Mouse (Mus musculus) lung, embryonic 15.5 days (tissue): ENCODE data around the gene Nop14. TPM values are rescaled to one million over a fixed set of nuclear protein-coding genes. Genes with fewer than 3 reads are reported as not detected.

ENCODE experiments used
- ATAC-seq: fragments of 200-750 bp; cut with Nextera tagmentation; 2 replicates; pipeline ENCODE4 v1.8.0; 2017; ENCODE audit warnings: moderate number of reproducible peaks, borderline replicate concordance; ENCODE audit not compliant: low FRiP score, low TSS enrichment; ENCODE audit errors: extremely low read depth
- H3K27ac ChIP-seq: fragments of 300-500 bp; sonication (generic); 2 replicates; pipeline ENCODE4 v1.5.1; 2015; ENCODE audit warnings: moderate library complexity, mild to moderate bottlenecking, inconsistent platforms
- H3K27me3 ChIP-seq: fragments of 300-500 bp; sonication (generic); 2 replicates; pipeline ENCODE4 v1.6.1; 2015; ENCODE audit warnings: inconsistent platforms
- H3K36me3 ChIP-seq: fragments of 300-500 bp; sonication (generic); 2 replicates; pipeline ENCODE4 v1.6.1; 2015; ENCODE audit warnings: inconsistent platforms
- H3K4me1 ChIP-seq: fragments of 300-500 bp; sonication (generic); 2 replicates; pipeline ENCODE4 v1.6.1; 2015; ENCODE audit warnings: inconsistent platforms
- H3K4me2 ChIP-seq: fragments of 300-500 bp; sonication (generic); 2 replicates; pipeline ENCODE4 v1.6.1; 2015; ENCODE audit warnings: inconsistent platforms, mild to moderate bottlenecking, moderate library complexity
- H3K4me3 ChIP-seq: fragments of 300-500 bp; sonication (generic); 2 replicates; pipeline ENCODE4 v1.5.1; 2015; ENCODE audit warnings: mild to moderate bottlenecking, inconsistent platforms
- H3K9ac ChIP-seq: fragments of 300-500 bp; sonication (generic); 2 replicates; pipeline ENCODE4 v1.6.1; 2015; ENCODE audit warnings: inconsistent platforms
- H3K9me3 ChIP-seq: fragments of 300-500 bp; sonication (generic); 2 replicates; pipeline ENCODE4 v1.6.1; 2016; ENCODE audit warnings: inconsistent platforms
- WGBS: fragments of 180-500 bp; shearing (Covaris S2); methylation state at CpG from one replicate; pipeline ENCODE4 v1.1.7; 2015; 5-methylcytosine and 5-hydroxymethylcytosine counted together
- polyA plus RNA-seq: library from polyadenylated mRNA; unstranded; fragments of >200 nt; fragmentation: Nextera tagmentation; extraction: Ambion mirVana; gene quantifications from 2 replicates; pipeline ENCODE4 v1.2.1, GENCODE M21; 2015

The Nop14 gene
- polyA plus RNA-seq, 1 experiment from 2014 or later = 21.3 TPM

DNA sequence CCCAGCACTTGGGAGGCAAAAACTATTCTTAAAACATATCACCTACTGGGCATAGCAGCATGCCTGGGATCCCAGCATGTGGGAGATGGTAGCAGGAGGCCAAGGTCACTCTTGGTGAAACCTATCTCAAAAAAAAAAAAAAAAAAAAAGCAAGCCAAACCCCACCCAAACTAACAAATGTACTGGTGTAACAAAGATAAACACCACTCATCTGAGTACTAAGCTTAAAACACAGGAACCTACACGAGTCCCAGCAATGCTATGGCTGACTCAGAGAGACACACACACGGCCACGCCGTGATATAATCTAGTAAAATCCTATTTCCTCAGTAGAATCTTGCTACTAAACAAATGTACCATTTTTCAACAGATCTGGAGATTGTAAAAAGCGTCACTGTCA lies 7.0 kb downstream of the Nop14 start:
- H3K9ac ChIP-seq = no peak overlapping the region
- no peaks in the 10 kb centered on the region for H3K27me3 ChIP-seq
- WGBS = 91% methylated on average over 5 of the region's 5 CpGs
- peaks cover 80% of the 10 kb centered on the region for H3K36me3 ChIP-seq
- H3K4me1 ChIP-seq = no peaks in the 10 kb centered on the region
- H3K9me3 ChIP-seq = no peaks in the 10 kb centered on the region
- H3K27ac ChIP-seq = no peak overlapping the region
- no peak overlapping the region for H3K4me3 ChIP-seq
- ATAC-seq = no peak
- no peak overlapping the region for H3K4me2 ChIP-seq

DNA sequence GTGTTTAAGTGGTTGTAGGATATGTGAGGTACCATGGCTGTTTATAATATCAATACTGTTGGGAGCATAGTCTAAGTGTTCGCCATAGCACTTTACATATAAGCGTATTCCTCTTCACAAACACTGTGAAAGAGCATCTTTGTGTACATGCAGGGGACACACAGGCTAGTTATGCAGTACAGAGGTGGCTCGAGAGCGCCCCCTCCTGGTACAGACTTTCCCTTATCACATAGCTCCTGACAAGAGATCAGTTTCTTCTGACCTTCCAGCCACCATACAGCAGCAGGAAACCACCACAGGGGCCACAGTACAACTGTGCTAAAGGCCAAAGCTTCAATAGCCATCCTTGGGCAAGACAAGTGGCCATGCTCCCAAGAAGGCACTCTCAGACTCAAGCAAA lies 12.4 kb downstream of the Nop14 start:
- Histone ChIP-seq H3K9me3 (no peaks in the 10 kb centered on the region), H3K36me3 (peaks cover 91% of the 10 kb centered on the region), H3K27ac (no peak overlapping the region), H3K4me2 (no peak overlapping the region), H3K27me3 (no peaks in the 10 kb centered on the region), H3K9ac (no peak overlapping the region), H3K4me3 (no peak overlapping the region), H3K4me1 (no peaks in the 10 kb centered on the region)
- WGBS = 42% methylated on average over 4 of the region's 4 CpGs
- ATAC-seq = no peak

DNA sequence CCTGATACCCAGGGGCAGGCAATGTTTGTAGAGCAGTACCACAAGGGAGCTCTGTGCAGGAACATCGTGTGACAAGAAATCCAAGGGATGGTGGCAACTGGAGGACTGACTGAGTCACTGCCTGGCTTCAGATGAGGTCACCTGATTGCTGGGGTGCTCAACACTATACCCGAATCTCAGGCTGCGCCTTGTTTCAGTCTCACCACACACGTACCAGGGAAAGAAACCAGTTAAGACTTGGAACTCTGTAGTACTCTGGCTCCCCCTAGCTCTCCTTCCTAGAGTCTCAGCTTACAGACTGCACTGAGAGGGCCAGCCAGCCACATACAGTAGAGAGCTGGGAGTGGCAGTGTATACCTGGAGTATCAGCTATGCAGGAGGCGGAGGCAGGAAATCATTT lies 17.0 kb downstream of the Nop14 start:
- 57% methylated on average over 5 of the region's 5 CpGs for WGBS
- no peak overlapping the region for H3K9ac ChIP-seq
- no peak overlapping the region for H3K4me3 ChIP-seq
- ATAC-seq = peak; percentile 61
- no peaks in the 10 kb centered on the region for H3K27me3 ChIP-seq
- no peaks in the 10 kb centered on the region for H3K9me3 ChIP-seq
- H3K4me1 ChIP-seq = 0 out of 2 replicates have a peak, but pooled peaks cover under 1% of the 10 kb centered on the region
- peaks cover 80% of the 10 kb centered on the region for H3K36me3 ChIP-seq
- H3K27ac ChIP-seq = no peak overlapping the region
- H3K4me2 ChIP-seq = no peak overlapping the region

DNA sequence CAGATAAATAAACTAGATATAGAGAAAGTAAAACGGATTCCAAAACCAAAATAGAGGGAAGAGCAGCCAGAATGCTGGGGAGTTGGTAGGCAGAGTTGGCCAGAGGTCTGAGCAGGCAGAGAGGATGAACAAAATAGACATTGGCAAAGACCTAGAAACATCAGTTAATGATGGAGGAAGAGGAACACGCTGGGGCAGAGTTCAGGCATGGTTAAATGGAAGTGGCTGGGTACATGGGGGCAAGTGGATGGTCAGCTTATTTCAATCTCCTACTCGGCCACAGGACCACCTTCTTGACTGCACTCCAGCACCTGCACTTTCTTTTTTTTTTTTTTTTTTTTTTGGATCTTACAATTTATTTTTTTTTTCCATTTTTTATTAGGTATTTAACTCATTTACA lies 18.0 kb downstream of the Nop14 start:
- WGBS = 75% methylated on average over 3 of the region's 3 CpGs
- H3K27ac ChIP-seq = no peak overlapping the region
- no peak overlapping the region for H3K4me2 ChIP-seq
- no peak overlapping the region for H3K4me3 ChIP-seq
- H3K9me3 ChIP-seq = no peaks in the 10 kb centered on the region
- no peak for ATAC-seq
- H3K27me3 ChIP-seq = no peaks in the 10 kb centered on the region
- no peak overlapping the region for H3K9ac ChIP-seq
- H3K4me1 ChIP-seq = peaks cover 10% of the 10 kb centered on the region
- H3K36me3 ChIP-seq = peaks cover 71% of the 10 kb centered on the region

DNA sequence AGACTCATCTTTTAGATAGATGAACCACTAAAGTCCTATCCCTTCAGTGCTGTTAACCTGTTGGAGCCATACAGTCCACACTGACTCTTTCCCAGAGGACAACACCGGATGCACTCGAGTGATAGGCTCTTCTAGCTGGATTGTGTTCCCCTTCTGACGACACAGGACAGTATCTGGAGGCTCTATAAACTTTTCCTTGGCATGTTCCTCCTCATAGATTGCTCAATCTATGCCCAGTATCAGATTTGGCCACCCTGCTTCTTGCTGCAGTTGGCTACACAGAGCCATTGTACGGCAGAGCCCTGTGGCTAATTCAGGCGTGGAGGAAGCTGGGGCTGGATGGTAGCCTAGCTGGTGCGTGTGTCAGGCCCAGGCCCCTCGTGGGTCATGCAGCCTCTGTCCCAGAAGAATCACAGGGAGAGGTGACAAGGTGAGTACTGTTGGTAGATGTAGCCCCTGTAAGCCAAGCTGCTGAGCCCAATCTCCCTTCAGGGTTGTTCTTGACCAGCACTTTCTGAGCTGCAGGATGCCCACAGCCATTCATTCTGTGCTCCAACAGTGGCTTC lies 22.3 kb downstream of the Nop14 start:
- ATAC-seq = no peak
- Histone ChIP-seq H3K27ac (peak overlapping the region; percentile 92; the same call in 1 of the 2 replicates), H3K4me1 (peaks cover 34% of the 10 kb centered on the region), H3K9ac (0 out of 2 replicates have a peak overlapping the region, but pooled peaks have one; percentile 64), H3K4me2 (peak overlapping the region; percentile 91), H3K36me3 (peaks cover 62% of the 10 kb centered on the region), H3K4me3 (peak overlapping the region; percentile 65; the same call in 1 of the 2 replicates), H3K27me3 (no peaks in the 10 kb centered on the region), H3K9me3 (no peaks in the 10 kb centered on the region)
- WGBS = 71% methylated on average over 7 of the region's 7 CpGs

DNA sequence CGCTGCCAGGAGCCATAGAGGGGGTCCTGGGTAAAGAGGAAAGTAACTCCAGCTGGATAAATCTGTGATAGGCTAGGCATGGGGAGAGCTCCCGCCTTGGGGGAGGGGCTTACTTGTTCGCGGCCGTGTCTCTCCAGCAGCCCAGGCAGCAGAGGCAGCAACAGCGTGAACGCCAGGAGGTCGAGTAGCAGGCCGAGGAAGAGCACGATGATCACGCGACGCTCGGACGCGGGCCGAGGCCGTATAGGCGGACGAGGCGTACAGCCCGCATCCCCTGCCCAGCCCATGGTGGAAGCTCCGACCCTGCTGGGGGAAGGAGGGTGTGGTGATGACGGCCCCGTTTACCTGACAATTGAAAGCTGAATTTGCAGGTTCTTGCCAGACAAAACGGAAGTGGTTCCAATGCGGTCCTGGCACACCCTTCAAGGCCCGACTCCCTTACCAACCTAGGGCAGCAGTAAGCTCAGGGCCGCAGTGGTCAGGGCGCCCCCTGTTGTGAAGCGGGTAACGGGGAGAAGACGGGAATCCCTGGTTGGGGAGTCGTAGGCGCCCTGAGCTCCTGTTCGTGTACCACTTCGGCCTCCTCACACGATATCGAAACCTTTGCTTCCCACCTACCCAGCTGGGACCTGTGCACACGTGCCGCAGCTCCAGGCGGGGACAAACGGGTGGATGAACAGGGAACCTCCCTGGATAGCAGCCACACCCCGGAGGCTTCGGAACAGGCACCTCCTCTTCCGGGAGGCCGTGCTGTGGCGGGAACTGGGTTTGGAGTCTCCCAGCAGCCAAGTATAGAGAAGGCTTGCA lies 23.3 kb downstream of the Nop14 start, which contains the start of gene Mfsd10:
TSS of gene Mfsd10 (minus strand) at position 732 of the 807 bp plus-strand sequence.
- Histone ChIP-seq H3K27ac (peak within 1 kb of the TSS; percentile 92), H3K4me2 (peak within 1 kb of the TSS; percentile 91), H3K9me3 (no peaks in the 10 kb centered on the region), H3K27me3 (no peaks in the 10 kb centered on the region), H3K9ac (peak within 1 kb of the TSS; percentile 64), H3K4me1 (peaks cover 34% of the 10 kb centered on the region), H3K4me3 (peak within 1 kb of the TSS; percentile 65), H3K36me3 (peaks cover 71% of the 10 kb centered on the region)
- WGBS = under 1% methylated on average over 48 of the region's 48 CpGs
- ATAC-seq = peak; percentile 91

DNA sequence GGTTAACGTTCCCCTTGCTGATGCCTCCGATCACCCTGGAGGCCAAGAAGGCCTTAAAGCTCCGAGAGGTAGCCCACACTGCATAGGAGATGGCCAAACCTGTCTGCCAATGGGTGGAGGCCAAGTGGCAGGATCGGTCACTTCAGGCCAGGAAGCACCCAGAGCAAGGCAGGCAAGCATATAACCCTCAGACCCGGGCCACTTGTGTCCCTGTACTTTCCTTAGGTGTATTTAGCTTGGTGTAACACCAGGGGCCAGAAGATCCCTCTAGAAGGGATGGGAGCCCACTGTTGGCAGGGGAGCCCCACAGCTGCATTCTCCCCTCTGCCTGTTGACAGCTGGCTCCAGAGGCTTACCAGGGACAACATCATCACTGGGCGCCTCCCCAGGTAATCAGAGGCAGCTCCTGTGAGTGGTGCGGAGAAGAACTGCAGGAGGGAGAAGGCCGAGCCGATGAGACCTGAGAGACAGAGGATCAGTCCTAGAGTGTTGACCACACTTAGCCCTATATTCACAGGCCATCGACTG lies 24.2 kb downstream of the Nop14 start:
- Histone ChIP-seq H3K9ac (peak overlapping the region; percentile 64; the same call in 1 of the 2 replicates), H3K27ac (no peak overlapping the region), H3K4me3 (peak overlapping the region; percentile 65), H3K9me3 (no peaks in the 10 kb centered on the region), H3K36me3 (peaks cover 73% of the 10 kb centered on the region), H3K4me1 (peaks cover 34% of the 10 kb centered on the region), H3K27me3 (no peaks in the 10 kb centered on the region), H3K4me2 (peak overlapping the region; percentile 91)
- WGBS = 52% methylated on average over 10 of the region's 10 CpGs
- no peak for ATAC-seq

DNA sequence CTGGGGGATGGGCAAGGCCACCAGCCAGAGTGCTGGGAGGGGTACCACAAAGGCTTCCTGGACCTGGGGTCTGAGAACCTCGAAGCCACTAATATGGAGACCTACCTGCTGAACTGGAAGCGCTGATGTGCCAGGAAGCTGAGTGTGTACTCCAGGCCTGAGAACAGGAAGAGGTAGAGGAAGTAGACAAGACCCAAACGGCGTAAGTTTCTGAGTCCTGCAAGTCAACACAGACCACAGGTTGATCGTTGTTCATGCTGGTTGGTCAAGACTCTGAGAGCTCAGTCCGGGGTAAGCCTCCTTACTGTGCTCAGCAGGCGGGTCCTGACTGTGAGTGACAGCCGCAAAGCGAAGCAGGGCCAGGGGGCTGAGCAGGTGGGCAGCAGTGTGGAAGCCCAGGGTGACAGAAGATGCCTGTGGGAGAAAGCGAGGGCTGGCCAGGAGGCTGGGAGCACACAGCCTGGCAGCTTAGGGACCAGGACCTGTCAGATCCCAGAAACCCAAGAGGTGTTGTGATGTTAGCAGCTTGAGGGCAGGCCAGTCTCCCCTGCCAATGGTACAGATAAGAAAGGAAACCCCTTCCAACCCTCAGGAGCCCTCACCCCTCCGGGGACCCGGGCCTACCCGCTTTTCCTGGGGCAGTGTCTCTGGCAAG lies 25.1 kb downstream of the Nop14 start:
- Histone ChIP-seq H3K4me3 (no peak overlapping the region), H3K27me3 (no peaks in the 10 kb centered on the region), H3K4me1 (peaks cover 34% of the 10 kb centered on the region), H3K4me2 (no peak overlapping the region; the same call in 1 of the 2 replicates), H3K36me3 (peaks cover 75% of the 10 kb centered on the region), H3K27ac (no peak overlapping the region; the same call in 1 of the 2 replicates), H3K9ac (no peak overlapping the region), H3K9me3 (no peaks in the 10 kb centered on the region)
- 84% methylated on average over 13 of the region's 13 CpGs for WGBS
- ATAC-seq = no peak

DNA sequence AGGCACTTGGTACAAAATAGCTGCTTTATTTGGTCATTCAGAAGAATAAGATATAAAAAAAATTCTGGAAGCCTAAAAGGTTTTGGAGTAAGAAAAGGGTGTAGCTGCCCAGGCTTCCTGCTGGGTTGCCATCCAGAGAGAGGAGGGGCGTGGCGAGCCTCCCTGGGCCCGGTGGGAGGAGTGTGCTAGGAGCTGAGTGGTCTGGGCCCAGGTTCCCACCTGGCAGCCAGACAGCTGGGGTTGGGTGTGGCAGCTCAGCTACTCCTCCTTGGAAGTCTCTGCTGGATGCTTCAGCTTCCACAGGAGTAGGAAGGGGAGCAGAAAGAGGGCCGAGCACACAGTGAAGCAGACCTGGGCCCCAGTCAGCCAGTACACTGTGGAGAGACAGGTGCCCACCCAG lies 26.3 kb downstream of the Nop14 start:
- no peak overlapping the region for H3K4me2 ChIP-seq
- H3K36me3 ChIP-seq = peaks cover 74% of the 10 kb centered on the region
- no peak overlapping the region; the same call in 1 of the 2 replicates for H3K9ac ChIP-seq
- no peaks in the 10 kb centered on the region for H3K9me3 ChIP-seq
- no peak overlapping the region for H3K27ac ChIP-seq
- 69% methylated on average over 4 of the region's 4 CpGs for WGBS
- H3K27me3 ChIP-seq = no peaks in the 10 kb centered on the region
- ATAC-seq = no peak
- no peak overlapping the region for H3K4me3 ChIP-seq
- H3K4me1 ChIP-seq = peaks cover 34% of the 10 kb centered on the region

DNA sequence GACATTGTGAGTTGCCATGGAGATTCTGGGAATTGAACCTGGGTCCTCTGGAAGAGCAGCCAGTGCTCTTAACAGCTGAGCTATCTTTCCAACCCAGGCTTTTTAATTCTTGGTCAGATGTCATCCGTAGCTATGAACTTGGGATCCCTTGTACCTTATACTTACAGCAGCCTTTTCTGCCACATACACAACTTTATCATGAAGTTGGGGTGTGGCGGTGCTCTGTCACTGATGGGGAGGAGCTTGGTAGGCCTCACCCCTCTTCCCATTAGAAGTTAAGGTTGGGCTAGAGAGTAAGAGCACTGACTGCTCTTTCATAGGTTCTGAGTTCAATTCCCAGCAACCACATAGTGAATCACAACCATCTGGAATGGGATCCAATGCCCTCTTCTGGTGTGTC lies 27.0 kb downstream of the Nop14 start:
- no peak overlapping the region for H3K27ac ChIP-seq
- no peak for ATAC-seq
- H3K9ac ChIP-seq = no peak overlapping the region
- H3K27me3 ChIP-seq = no peaks in the 10 kb centered on the region
- no peaks in the 10 kb centered on the region for H3K9me3 ChIP-seq
- H3K36me3 ChIP-seq = peaks cover 74% of the 10 kb centered on the region
- no peak overlapping the region for H3K4me3 ChIP-seq
- H3K4me2 ChIP-seq = no peak overlapping the region
- WGBS = 95% methylated on average over 2 of the region's 2 CpGs
- H3K4me1 ChIP-seq = peaks cover 34% of the 10 kb centered on the region

DNA sequence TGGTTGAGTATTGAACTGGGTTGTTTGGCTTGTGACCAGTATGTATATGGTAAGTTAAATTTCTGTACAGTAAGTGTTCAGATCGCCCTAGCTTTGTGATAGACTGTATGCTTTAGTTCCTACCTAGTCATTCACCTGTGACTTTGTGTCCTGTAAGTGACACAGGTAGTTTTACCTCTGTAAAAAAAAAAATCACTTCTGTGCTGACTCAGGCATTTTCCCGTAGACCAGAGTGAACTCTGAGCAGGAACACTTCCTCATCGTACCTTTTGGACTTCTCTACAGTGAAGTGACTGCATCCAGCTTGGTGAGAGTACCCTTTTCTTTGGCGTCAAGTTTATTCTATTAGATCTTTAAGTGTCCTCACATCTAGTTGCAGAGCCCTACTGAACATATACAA lies 50.0 kb downstream of the Nop14 start:
- H3K4me3 ChIP-seq = no peak overlapping the region

More for the DNA sequence above, 50.0 kb downstream of the Nop14 start:
- no peaks in the 10 kb centered on the region for H3K27me3 ChIP-seq
- no peak overlapping the region for H3K9ac ChIP-seq
- H3K4me1 ChIP-seq = no peaks in the 10 kb centered on the region
- H3K4me2 ChIP-seq = no peak overlapping the region
- H3K9me3 ChIP-seq = no peaks in the 10 kb centered on the region
- 86% methylated on average over 4 of the region's 4 CpGs for WGBS
- ATAC-seq = no peak
- peaks cover 77% of the 10 kb centered on the region for H3K36me3 ChIP-seq
- H3K27ac ChIP-seq = no peak overlapping the region
